Mouse (Mus musculus) ES-Bruce4 (cell line): ENCODE measurements around the gene Slc35g2. TPM values are rescaled to one million over a fixed set of nuclear protein-coding genes. Genes with fewer than 3 reads are reported as not detected.

ENCODE experiments used
- H3K27ac ChIP-seq: 2 replicates; pipeline ENCODE4 v1.5.1; 2012; ENCODE audit warnings: low read length, inconsistent platforms; ENCODE audit not compliant: insufficient read depth
- H3K27me3 ChIP-seq: 2 replicates; pipeline ENCODE4 v1.6.1; 2012; ENCODE audit warnings: mild to moderate bottlenecking, low read length, inconsistent platforms; ENCODE audit not compliant: control insufficient read depth, poor library complexity, insufficient read depth, severe bottlenecking
- H3K36me3 ChIP-seq: 2 replicates; pipeline ENCODE4 v1.6.1; 2012; ENCODE audit warnings: inconsistent platforms, mild to moderate bottlenecking, low read length, moderate library complexity; ENCODE audit not compliant: control insufficient read depth, poor library complexity, insufficient read depth, severe bottlenecking
- H3K4me1 ChIP-seq: one replicate; pipeline ENCODE4 v1.8.1; 2011; ENCODE audit warnings: low read length; ENCODE audit not compliant: control insufficient read depth, insufficient read depth
- H3K4me3 ChIP-seq: 2 replicates; pipeline ENCODE4 v1.5.1; 2011; ENCODE audit warnings: low read depth, mild to moderate bottlenecking, low read length
- H3K9ac ChIP-seq: 2 replicates; pipeline ENCODE4 v1.6.1; 2012; ENCODE audit warnings: low read depth, mild to moderate bottlenecking, inconsistent platforms; ENCODE audit not compliant: poor library complexity, severe bottlenecking
- H3K9me3 ChIP-seq: replicated peaks from 2 replicates; pipeline ENCODE4 v1.6.1; 2012; ENCODE audit warnings: mild to moderate bottlenecking, low read length, inconsistent platforms; ENCODE audit not compliant: control insufficient read depth, poor library complexity, insufficient read depth, severe bottlenecking
- CTCF ChIP-seq: IDR thresholded peaks from one replicate; pipeline ENCODE4 v1.8.1; 2011; ENCODE audit warnings: low read depth, low read length
- EP300 ChIP-seq: IDR thresholded peaks from 2 replicates; pipeline ENCODE4 v1.6.1; 2011; ENCODE audit warnings: low read depth, low read length; ENCODE audit not compliant: insufficient read depth
- POLR2A ChIP-seq: IDR thresholded peaks from one replicate; pipeline ENCODE4 v1.8.1; 2011; ENCODE audit warnings: low read length; ENCODE audit not compliant: insufficient read depth
- polyA plus RNA-seq: library from polyadenylated mRNA; stranded (reverse); fragments of >200 nt; gene quantifications from 2 replicates; pipeline ENCODE4 v1.2.4, GENCODE M21; 2011; ENCODE audit warnings: low read depth; ENCODE audit not compliant: missing spikeins, insufficient read depth, insufficient read length

Slc35g2 gene
- polyA plus RNA-seq, 1 experiment, result 1.9 TPM

DNA sequence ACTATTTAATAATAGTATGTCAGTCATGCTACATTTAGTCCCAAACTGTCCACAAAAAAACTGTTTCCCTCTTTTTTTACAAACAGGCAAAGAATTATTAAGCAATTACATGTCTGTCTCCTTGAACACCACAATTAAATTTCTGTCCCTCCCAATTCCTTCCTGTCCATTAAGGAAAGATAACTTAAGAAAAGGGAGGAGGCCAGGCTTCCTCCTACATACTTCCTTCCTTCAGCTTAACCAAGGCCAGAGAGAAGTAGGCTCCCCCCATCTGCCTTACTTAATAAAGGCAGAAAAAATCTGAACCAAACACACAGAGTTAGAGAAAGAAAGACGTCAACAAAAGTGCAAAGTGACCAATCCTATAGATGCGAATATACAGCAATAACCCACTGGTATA is 63.3 kb downstream of the Slc35g2 start:
- no peak for TF ChIP-seq EP300
- TF ChIP-seq CTCF, result no peak
- no peak for TF ChIP-seq POLR2A
- Histone ChIP-seq H3K4me3 (no peak overlapping the region), H3K27me3 (no peaks in the 10 kb centered on the region), H3K36me3 (no peaks in the 10 kb centered on the region), H3K4me1 (no peaks in the 10 kb centered on the region), H3K9me3 (no peaks in the 10 kb centered on the region), H3K9ac (no peak overlapping the region), H3K27ac (no peak overlapping the region)

GRCm38 (mm10) chr9:100506652-100507051 is 64.2 kb downstream of the Slc35g2 start:
- Histone ChIP-seq H3K9me3 (no peaks in the 10 kb centered on the region), H3K4me1 (no peaks in the 10 kb centered on the region), H3K27ac (no peak overlapping the region), H3K36me3 (no peaks in the 10 kb centered on the region), H3K4me3 (no peak overlapping the region), H3K9ac (no peak overlapping the region), H3K27me3 (no peaks in the 10 kb centered on the region)
- TF ChIP-seq EP300 (no peak), POLR2A (no peak), CTCF (no peak)

- Histone ChIP-seq H3K36me3 (no peaks in the 10 kb centered on the region), H3K27ac (no peak overlapping the region), H3K4me1 (no peaks in the 10 kb centered on the region), H3K27me3 (no peaks in the 10 kb centered on the region), H3K9me3 (no peaks in the 10 kb centered on the region), H3K4me3 (no peak overlapping the region), H3K9ac (no peak overlapping the region)
- TF ChIP-seq EP300 (no peak), CTCF (no peak)
These were observed 65.4 kb downstream of the Slc35g2 start for GRCm38 (mm10) chr9:100505498-100505897.

Other genes with a start within 250 kb of the Slc35g2 start
- 0.43 and 0.65 TPM in 2 replicates for gene Il20rb, start 84.3 kb downstream of the Slc35g2 start, polyA plus RNA-seq
- gene Nck1, start 25.0 kb downstream of the Slc35g2 start, polyA plus RNA-seq, result 54.9 and 60.1 TPM in 2 replicates
- gene Stag1, start 26.7 kb upstream of the Slc35g2 start, polyA plus RNA-seq, result 69.1 and 72.8 TPM in 2 replicates